Mouse (Mus musculus): ENCODE measurements around the gene Rnf169.

Gene Rnf169

DNA sequence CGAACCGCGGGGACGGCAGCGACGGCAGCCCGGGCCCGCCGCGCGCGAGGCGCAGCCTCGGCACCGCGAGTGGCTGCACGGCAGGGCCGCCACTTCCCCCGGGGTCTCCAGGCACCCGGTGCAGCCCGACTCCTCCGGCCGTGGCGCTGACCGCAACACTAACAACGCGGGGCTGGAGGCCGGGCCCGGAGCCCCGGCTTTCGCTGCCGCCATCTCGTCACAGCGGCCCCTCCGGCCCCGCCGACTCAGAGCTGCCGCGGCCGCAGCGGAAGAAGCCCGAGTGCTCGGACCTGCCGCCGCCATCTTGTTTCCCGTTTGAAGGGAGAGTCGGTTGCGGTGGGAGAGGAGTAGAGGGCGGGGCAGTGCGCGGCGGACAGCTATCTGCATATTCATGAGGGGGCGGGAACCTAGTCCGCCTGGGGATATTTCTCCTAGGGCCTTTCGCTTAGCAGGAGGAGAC lies at the start of gene Rnf169:
Gene Rnf169 (minus strand): TSS at position 317 of the 460 bp plus-strand sequence.
- DNase-seq (ENCODE audit: low read depth, low spot score) = peak; percentile 80

GRCm38 (mm10) chr7:100029307-100029706 lies 49.1 kb upstream of the Rnf169 start:
- DNase-seq (ENCODE audit: low read depth, low spot score) = peak; percentile 20

GRCm38 (mm10) chr7:100027353-100027752 lies 47.1 kb upstream of the Rnf169 start:
- no peak for DNase-seq (ENCODE audit: low read depth, low spot score)

DNA sequence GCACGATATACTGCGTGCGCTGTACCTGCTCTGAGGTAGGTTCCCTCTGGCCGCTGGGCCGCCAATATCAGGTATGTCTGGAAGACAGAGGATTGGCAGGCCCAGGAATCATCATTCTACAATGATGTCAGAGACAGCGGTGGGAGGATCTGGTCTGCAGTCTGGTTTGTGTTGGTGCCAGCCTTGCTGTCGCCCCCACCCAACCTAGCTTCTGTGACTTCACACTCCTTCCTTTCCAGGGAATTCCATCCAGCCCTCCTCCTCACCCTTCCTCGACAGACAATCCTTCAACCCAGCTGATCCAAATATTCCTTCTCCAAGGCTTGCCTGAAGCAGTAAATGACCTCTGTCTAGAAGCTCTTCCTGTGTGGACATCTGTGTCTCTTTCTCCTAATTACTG lies 36.8 kb upstream of the Rnf169 start:
- DNase-seq (ENCODE audit: low read depth, low spot score) = no peak

DNA sequence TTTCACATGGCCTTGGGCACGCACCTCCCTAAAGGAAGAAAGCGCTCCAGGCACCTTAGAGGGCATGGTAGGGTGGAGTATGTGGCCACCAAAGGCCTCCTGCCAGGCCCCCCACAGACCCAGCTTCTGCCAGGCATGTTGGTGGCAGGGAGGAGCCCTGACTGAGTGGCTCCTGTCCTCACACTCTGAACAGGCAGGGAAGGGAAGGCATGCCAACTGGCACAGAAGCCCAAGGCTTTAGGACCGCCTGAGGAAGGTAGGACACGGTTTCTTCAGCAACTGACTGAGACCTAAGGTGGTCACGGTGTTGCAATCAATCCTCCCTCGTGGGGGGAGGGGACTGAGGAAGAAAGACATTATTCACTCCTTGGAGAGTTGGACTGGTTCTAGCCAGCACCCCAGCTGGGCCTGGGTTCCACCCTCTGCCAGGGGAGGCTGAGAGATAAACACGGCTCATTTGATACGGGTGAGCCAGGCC lies 33.9 kb upstream of the Rnf169 start:
- no peak for DNase-seq (ENCODE audit: low read depth, low spot score)

- no peak for DNase-seq (ENCODE audit: low read depth, low spot score)
Observed at GRCm38 (mm10) chr7:100012515-100012914, 32.3 kb upstream of the Rnf169 start.

GRCm38 (mm10) chr7:100012085-100012484 lies 31.8 kb upstream of the Rnf169 start:
- no peak for DNase-seq (ENCODE audit: low read depth, low spot score)

GRCm38 (mm10) chr7:100010711-100011110 lies 30.5 kb upstream of the Rnf169 start:
- DNase-seq (ENCODE audit: low read depth, low spot score) = no peak

GRCm38 (mm10) chr7:100009640-100010039 lies 29.4 kb upstream of the Rnf169 start:
- no peak for DNase-seq (ENCODE audit: low read depth, low spot score)

GRCm38 (mm10) chr7:100008765-100009164 lies 28.5 kb upstream of the Rnf169 start:
- no peak for DNase-seq (ENCODE audit: low read depth, low spot score)

DNA sequence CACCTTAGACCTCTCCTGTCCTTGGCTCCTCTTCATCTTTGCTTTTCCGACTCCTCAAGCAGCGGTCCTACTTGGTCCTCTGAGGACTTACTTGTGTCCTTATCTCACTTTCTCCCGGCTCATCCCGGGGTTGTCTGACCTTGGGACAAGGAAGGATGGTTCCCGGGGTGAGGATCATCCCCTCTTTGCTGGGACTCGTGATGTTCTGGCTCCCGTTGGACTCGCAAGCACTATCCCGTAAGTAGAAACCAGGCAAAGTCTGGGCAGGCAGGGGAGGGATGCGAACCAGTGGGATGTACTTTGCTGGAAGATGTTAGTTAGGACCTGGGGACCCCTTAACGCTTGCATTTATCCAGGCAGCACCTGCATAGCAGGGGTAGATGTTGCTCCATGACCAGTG lies 26.2 kb upstream of the Rnf169 start:
- DNase-seq (ENCODE audit: low read depth, low spot score) = no peak

DNA sequence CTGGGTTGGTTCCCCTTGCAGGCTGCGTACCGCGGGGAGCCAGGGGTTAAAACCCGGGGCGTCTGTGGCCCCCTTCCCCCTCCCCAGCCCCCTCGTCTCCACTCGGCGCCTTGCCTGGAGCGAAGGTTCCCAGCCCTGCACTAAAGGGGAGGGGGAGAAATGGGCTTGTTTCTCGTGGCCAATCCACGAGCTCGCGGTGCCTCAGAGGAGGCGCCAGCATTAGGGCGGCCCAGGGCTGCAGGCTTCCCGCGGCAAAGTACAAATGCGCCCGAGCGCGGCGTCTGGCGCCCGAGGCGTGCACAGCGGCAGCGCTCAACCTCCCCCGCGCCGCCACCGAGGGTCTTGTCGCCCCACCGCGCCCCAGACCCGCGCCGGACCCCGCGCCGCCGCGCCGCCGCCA lies 25.5 kb upstream of the Rnf169 start, which contains the start of gene Chrdl2:
Gene Chrdl2 (plus strand): TSS at position 383 of the 400 bp plus-strand sequence.
- no peak for DNase-seq (ENCODE audit: low read depth, low spot score)

GRCm38 (mm10) chr7:100003781-100004180 lies 23.5 kb upstream of the Rnf169 start:
- DNase-seq (ENCODE audit: low read depth, low spot score) = no peak

DNA sequence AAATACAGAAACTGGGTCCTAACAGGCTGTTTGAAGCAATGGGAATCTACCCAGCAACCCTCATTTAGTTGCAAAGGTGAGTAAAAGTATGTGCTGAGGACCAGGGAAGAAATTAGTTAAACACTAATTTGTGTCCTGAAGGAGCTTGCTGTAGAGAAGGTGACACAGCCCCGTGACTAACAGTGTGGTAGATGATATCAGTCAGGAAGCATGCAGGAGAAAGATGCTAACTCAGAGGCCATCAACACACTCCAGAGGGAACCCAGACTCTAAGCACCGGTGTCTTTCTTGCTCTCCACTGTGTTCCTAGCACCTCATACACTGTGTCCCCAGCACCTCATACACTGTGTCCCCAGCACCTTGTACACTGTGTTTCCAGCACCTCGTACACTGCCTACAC lies 18.4 kb upstream of the Rnf169 start:
- no peak for DNase-seq (ENCODE audit: low read depth, low spot score)

DNA sequence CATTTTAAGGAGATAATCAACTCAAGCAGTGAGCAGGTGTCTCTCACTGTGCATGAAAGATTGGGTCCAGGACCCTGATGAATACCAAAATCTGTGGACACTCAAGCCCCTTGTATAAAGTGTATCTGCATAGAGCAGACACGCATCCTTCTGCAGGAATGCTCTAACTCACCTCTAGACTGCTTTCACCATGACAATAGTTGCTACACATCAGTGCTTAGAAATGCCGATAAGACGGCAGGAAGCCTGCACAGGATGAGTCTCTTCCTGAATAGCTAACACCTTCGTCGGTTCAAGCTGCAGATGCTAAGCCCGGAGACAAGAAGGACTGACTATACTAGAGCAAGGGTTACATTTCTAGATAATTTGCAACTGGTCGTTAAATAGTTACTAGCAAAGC lies 14.9 kb upstream of the Rnf169 start:
- no peak for DNase-seq (ENCODE audit: low read depth, low spot score)

DNA sequence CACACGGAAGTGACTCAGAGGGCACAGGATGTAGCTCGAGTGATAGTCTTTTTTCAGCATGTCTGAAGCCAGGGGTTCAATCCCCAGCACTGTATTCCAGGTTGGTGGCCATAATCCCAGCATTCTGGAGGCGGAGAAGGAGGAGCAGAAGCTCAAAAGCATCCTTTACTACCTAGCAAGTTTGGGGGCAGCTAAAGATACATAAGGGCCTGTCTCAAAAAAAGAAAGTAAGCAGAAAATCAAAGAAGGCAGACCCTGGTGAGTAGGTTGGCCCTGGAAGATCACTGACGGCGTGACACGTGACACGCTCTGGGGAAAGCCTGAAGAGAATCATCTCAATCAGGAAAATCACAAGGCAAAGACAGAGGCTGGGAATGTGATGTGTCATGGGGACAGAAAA lies 12.9 kb upstream of the Rnf169 start:
- DNase-seq (ENCODE audit: low read depth, low spot score) = no peak

GRCm38 (mm10) chr7:99990990-99991707 lies 10.9 kb upstream of the Rnf169 start:
- no peak for DNase-seq (ENCODE audit: low read depth, low spot score)

GRCm38 (mm10) chr7:99989844-99990760 lies 9.9 kb upstream of the Rnf169 start:
- DNase-seq (ENCODE audit: low read depth, low spot score) = no peak

GRCm38 (mm10) chr7:99988725-99989124 lies 8.5 kb upstream of the Rnf169 start:
- peak; percentile 42 for DNase-seq (ENCODE audit: low read depth, low spot score)

GRCm38 (mm10) chr7:99982256-99983242 lies 2.3 kb upstream of the Rnf169 start:
- no peak for DNase-seq (ENCODE audit: low read depth, low spot score)

GRCm38 (mm10) chr7:99981311-99981710 lies 1.1 kb upstream of the Rnf169 start:
- peak; percentile 44 for DNase-seq (ENCODE audit: low read depth, low spot score)

All from c-Kit-negative CD71-positive TER-119-positive erythroid progenitor cells, embryonic 14.5 days (primary cell).